Mouse (Mus musculus) G1E (cell line): Measurements from ENCODE around the gene Kmo. TPM values are rescaled to one million over a fixed set of nuclear protein-coding genes. Genes with fewer than 3 reads are reported as not detected.

ENCODE experiments used
- ATAC-seq: 2 replicates; pipeline ENCODE4 v1.8.0; 2016; ENCODE audit warnings: mild to moderate bottlenecking; ENCODE audit not compliant: insufficient number of reproducible peaks, poor library complexity, low FRiP score, severe bottlenecking; ENCODE audit errors: extremely low read depth
- DNase-seq: peaks from one replicate; pipeline ENCODE4 v3.0.0; 2012; ENCODE audit warnings: low spot score
- H3K27me3 ChIP-seq: 2 replicates; pipeline ENCODE4 v1.6.1; 2012; ENCODE audit warnings: mild to moderate bottlenecking, low read length, inconsistent platforms; ENCODE audit not compliant: insufficient read depth
- H3K36me3 ChIP-seq: replicated peaks from 2 replicates; pipeline ENCODE3; 2012; ENCODE audit warnings: mild to moderate bottlenecking, inconsistent platforms
- H3K4me1 ChIP-seq: 2 replicates; pipeline ENCODE4 v1.6.1; 2012; ENCODE audit warnings: low read depth, low read length, inconsistent platforms, mixed read lengths; ENCODE audit not compliant: insufficient read depth
- H3K4me3 ChIP-seq: 2 replicates; pipeline ENCODE4 v1.5.1; 2012; ENCODE audit warnings: low read depth, mild to moderate bottlenecking, inconsistent platforms, low read length, moderate library complexity, mixed read lengths
- H3K9me3 ChIP-seq: replicated peaks from 2 replicates; pipeline ENCODE4 v1.6.1; 2012; ENCODE audit warnings: inconsistent platforms
- CTCF ChIP-seq: IDR thresholded peaks from 2 replicates; pipeline ENCODE4 v1.5.1; 2012; ENCODE audit warnings: low read depth, low read length, inconsistent platforms, mixed read lengths
- GATA1 ChIP-seq: IDR thresholded peaks from 2 replicates; pipeline ENCODE4 v1.6.1; 2012; ENCODE audit warnings: borderline replicate concordance, low read length, inconsistent platforms, mixed read lengths
- GATA2 ChIP-seq: IDR thresholded peaks from 2 replicates; pipeline ENCODE4 v1.6.1; 2012; ENCODE audit warnings: low read depth, low read length, inconsistent platforms, borderline replicate concordance
- POLR2AphosphoS5 ChIP-seq: IDR thresholded peaks from 2 replicates; pipeline ENCODE4 v1.6.1; 2012; ENCODE audit warnings: low read depth, low read length, inconsistent platforms; ENCODE audit not compliant: insufficient replicate concordance
- TAL1 ChIP-seq: conservative IDR thresholded peaks from 2 replicates; pipeline ENCODE4 v1.6.1; 2012; ENCODE audit warnings: low read depth, low read length, inconsistent platforms, mixed read lengths
- polyA plus RNA-seq: library from polyadenylated mRNA; stranded (reverse); fragments of >175 nt; gene quantifications from 2 replicates; pipeline ENCODE4 v1.2.3, GENCODE M21; 2012
- total RNA-seq, 2 experiments: library from RNA; stranded (forward) in 1 of 2; stranded (reverse) in 1 of 2; fragments of 200-1000 nt in 1 of 2; fragments of >200 nt in 1 of 2; fragmentation: Nextera tagmentation in 1 of 2; gene quantifications; 2 replicates each; pipeline ENCODE4 v1.2.3; 2014 to 2017

The Kmo gene
- total and polyA plus RNA-seq, 3 experiments = not detected

DNA sequence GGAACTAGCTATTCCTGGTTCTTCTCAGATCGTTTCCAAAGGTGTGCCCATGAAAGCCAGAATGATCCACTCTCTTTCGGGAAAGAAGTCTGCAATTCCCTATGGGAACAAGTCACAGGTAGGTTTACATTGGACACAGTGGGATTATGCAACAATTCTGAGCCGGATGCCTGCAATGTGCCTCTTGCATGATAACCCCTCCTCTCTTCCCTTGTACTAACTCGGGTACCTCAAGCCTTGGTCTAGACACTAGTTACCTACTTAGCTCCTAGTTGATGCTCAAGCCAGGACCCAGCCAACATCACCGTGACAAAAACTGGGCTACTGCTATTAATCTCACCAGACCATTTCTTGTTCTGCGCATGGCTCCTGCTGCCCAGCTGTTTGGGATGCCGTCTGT is 18.9 kb downstream of the Kmo start:
- TF ChIP-seq TAL1 = no peak
- TF ChIP-seq GATA1 = no peak
- TF ChIP-seq GATA2 = no peak
- no peak for TF ChIP-seq POLR2AphosphoS5
- TF ChIP-seq CTCF = no peak
- no peak for DNase-seq
- no peaks in the 10 kb centered on the region for H3K9me3 ChIP-seq
- H3K4me3 ChIP-seq = no peak overlapping the region
- H3K27me3 ChIP-seq = no peaks in the 10 kb centered on the region
- H3K4me1 ChIP-seq = no peaks in the 10 kb centered on the region
- no peaks in the 10 kb centered on the region for H3K36me3 ChIP-seq
- ATAC-seq = no peak

DNA sequence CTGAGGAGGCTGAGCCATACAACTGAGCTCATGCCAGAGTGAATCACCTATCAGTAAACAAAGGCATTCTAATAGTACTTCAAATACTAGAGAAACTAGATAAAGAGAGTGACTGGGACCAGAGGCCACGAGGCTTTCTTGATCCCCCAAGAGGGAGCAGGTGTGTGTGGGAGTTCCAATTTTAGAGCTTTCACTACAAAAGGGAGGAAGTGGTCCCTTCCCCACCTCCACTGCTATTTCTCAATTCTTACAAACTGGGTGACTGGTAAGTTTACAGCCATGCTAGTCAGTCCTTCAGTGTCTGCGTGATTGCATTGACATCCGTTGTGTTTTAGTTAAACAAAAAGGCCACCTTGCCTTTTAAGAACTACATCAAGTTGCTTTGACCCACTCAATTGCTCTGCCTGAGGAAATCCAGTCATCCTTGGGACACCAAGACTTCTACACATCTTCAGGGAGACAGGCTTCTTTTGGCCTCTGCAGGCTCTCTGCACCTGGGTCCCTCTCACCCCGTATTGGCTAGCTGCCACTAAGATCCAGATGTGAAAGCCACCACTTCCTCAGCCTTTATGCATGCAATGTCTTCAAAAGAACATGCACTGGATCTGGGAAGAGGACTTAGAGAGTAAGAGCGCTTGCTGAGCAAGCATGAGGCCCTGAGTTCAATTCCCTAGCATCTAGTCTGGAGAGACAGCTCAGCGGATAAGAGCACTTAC is 20.4 kb downstream of the Kmo start:
- Histone ChIP-seq H3K36me3 (no peaks in the 10 kb centered on the region), H3K4me3 (no peak overlapping the region), H3K9me3 (no peaks in the 10 kb centered on the region), H3K4me1 (no peaks in the 10 kb centered on the region), H3K27me3 (no peaks in the 10 kb centered on the region)
- DNase-seq = no peak
- TF ChIP-seq CTCF = no peak
- no peak for TF ChIP-seq GATA2
- no peak for TF ChIP-seq TAL1
- no peak for TF ChIP-seq POLR2AphosphoS5
- TF ChIP-seq GATA1 = no peak
- ATAC-seq = no peak

DNA sequence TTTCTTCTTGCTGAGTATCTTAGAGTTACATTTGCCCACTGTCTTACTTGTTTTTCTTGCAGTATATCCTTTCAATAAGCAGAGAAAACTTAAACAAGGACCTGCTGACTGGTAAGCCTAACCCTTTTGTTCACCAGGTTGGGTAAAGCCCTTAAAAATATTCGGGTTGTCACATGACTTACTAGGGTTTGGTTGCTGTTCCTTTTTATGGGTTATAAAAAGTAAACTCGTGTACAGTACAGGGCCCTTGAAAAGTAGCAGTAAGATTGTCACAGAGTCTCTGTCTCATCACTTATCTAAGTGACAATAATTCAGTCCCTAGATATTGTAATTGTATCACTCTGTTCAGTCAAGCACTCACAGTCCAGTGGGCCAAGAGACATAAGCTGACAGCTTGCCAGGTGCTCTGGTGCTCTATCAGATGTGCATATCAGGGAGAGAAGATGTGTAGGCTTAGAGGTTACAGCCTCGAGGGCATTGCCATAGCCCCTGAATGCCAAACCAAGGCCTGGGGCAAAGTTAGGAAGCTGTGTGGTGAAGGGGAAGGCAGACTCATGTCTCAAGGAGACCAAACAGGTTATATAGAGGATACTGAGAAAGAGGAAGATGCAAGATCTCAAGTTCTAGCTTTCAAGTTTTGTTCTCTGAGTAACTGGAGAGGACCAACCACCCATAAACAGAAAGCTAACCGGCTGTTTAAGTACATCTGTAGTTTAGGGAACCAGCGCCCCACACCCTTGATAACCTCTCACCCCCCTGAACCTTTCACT is 23.5 kb downstream of the Kmo start:
- no peaks in the 10 kb centered on the region for H3K9me3 ChIP-seq
- H3K4me1 ChIP-seq = no peaks in the 10 kb centered on the region
- no peaks in the 10 kb centered on the region for H3K27me3 ChIP-seq
- no peak overlapping the region for H3K4me3 ChIP-seq
- ATAC-seq (no peak), DNase-seq (no peak)
- H3K36me3 ChIP-seq = no peaks in the 10 kb centered on the region
- no peak for TF ChIP-seq GATA1
- TF ChIP-seq TAL1 = no peak
- no peak for TF ChIP-seq GATA2
- no peak for TF ChIP-seq CTCF
- no peak for TF ChIP-seq POLR2AphosphoS5

DNA sequence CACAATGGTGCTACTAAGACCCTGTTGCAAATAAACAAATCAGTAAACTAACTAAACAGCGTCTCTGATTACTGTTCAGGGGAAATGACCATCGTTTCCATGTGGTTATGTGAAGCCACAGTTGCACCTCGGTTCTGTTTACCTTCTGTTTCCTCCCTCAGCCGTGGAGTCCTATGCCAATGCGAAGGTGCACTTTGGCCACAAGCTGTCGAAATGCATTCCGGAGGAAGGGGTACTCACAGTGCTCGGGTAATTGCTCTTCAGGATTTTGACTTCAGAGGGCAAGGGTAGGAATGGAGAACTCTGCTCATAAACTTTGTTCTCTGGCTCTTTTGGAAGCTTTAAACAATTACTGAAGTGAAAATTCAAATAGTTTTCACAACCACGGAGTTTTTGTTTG is 26.8 kb downstream of the Kmo start:
- no peak for TF ChIP-seq TAL1
- no peak for TF ChIP-seq GATA1
- no peak for TF ChIP-seq POLR2AphosphoS5
- no peak for TF ChIP-seq GATA2
- no peak for TF ChIP-seq CTCF
- ATAC-seq = no peak
- Histone ChIP-seq H3K4me1 (no peaks in the 10 kb centered on the region), H3K4me3 (no peak overlapping the region), H3K9me3 (no peaks in the 10 kb centered on the region), H3K27me3 (no peaks in the 10 kb centered on the region), H3K36me3 (no peaks in the 10 kb centered on the region)
- DNase-seq = no peak

DNA sequence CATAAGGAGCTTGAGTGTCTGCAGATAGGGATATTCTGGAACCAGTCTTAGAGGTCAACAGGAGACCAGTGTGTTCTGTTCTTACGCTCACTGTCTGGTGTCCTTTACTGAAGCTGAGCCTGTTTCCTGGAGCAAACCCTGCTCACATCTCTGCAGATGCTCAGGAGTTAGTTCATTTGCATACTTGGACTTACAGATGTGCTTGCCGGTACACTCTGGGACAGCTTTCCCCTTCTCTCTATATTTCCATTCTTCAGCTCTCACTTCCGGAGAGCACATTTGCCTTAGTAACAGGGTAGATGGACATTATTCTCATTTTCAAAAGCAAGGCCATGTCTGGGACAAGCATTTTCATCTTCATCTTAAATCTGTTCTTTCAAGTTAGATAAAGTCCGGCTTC is 28.4 kb downstream of the Kmo start:
- no peak for DNase-seq
- no peak overlapping the region for H3K4me3 ChIP-seq
- H3K27me3 ChIP-seq = no peaks in the 10 kb centered on the region
- H3K36me3 ChIP-seq = no peaks in the 10 kb centered on the region
- H3K9me3 ChIP-seq = no peaks in the 10 kb centered on the region
- ATAC-seq = no peak
- no peak for TF ChIP-seq GATA2
- no peak for TF ChIP-seq GATA1
- TF ChIP-seq POLR2AphosphoS5 = no peak
- TF ChIP-seq CTCF = no peak
- TF ChIP-seq TAL1 = no peak
- no peaks in the 10 kb centered on the region for H3K4me1 ChIP-seq

DNA sequence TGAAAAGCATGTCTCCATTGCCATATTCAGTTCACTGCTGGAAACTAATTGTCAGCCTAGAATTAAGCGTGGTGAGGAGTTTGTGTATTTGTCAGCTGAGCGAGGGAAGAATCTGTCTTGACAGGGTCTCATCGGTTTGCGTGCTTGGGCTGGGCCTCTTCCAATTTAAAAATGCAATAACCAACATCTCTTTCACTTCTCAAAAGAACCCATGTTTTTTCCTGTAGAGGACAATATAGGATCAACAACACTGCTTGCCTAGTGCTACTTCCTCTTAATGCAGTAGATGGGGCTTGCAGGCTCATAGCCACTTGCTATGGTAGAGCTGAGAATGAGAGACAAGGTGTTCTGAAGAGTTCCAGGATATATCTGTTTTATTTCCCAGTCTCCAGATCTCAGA is 39.7 kb downstream of the Kmo start:
- Histone ChIP-seq H3K36me3 (no peaks in the 10 kb centered on the region), H3K27me3 (no peaks in the 10 kb centered on the region), H3K4me3 (no peak overlapping the region), H3K9me3 (no peaks in the 10 kb centered on the region), H3K4me1 (no peaks in the 10 kb centered on the region)
- no peak for TF ChIP-seq POLR2AphosphoS5
- TF ChIP-seq GATA1 = no peak
- no peak for TF ChIP-seq CTCF
- no peak for TF ChIP-seq TAL1
- TF ChIP-seq GATA2 = no peak
- DNase-seq (no peak), ATAC-seq (no peak)
